Mouse (Mus musculus): Measurements from ENCODE around the gene Stard5. TPM values are rescaled to one million over a fixed set of nuclear protein-coding genes. Genes with fewer than 3 reads are reported as not detected.

Gene Stard5
- polyA plus RNA-seq, 1 experiment, result 7.3 TPM

Other genes starting within 250 kb of the Stard5 start
- gene Tmc3, start 47.0 kb upstream of the Stard5 start, polyA plus RNA-seq (2012; rRNA removed), result 0.24 and 0.32 TPM in 2 replicates
- 8.6 and 9.8 TPM in 2 replicates for gene Il16, start 113.8 kb downstream of the Stard5 start, polyA plus RNA-seq (2012; rRNA removed)
- gene Cfap161, start 162.9 kb downstream of the Stard5 start, polyA plus RNA-seq (2012; rRNA removed), result not detected in 2 replicates

All from large intestine, adult 2 months (tissue).